Mouse (Mus musculus) NIH3T3 (cell line): Measurements from ENCODE around the gene Spock1.

Source experiments
- DNase-seq: peaks from one replicate; pipeline ENCODE4 v3.0.0-alpha.2; 2012; ENCODE audit warnings: low read depth

Spock1 gene

DNA sequence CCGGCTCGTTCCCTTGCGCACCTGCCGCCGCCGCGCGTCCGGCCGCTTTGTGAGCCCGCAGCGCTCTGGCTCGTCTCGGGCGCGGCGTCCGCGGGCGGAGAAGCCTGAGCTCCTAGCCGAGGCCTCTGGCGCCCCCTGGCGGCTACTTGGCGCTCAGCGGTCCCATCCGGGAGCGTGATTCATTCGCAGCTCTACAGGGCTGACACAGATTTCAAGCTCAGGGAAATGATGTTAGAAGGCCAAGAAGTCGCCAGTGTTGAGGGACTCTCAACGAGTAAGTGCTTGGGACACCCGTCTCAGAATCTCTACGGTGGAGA is at the start of gene Spock1:
Gene Spock1, minus strand, starts transcription at position 67 of the 317 bp plus-strand sequence.
- DNase-seq, result no peak

DNA sequence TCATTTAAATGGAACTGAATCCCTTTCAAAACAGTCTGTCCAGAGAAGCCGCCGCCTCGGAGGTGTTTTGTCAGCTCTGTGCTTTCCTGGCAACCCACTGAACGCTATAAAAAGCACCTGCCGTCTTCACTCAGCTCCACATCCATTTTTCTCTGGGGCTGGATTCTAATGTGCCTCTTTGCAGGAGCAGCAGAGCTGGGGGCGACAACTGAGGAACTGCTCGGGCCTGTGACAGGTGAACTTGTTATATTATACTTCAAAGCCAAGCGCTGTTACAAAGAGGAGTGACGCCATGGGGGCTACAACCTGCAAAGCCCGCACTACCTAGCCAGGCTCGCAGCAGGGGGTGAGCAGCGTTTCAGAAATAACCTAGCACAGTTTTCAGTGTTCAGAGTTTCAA is 42.0 kb upstream of the Spock1 start:
- DNase-seq, result no peak

DNA sequence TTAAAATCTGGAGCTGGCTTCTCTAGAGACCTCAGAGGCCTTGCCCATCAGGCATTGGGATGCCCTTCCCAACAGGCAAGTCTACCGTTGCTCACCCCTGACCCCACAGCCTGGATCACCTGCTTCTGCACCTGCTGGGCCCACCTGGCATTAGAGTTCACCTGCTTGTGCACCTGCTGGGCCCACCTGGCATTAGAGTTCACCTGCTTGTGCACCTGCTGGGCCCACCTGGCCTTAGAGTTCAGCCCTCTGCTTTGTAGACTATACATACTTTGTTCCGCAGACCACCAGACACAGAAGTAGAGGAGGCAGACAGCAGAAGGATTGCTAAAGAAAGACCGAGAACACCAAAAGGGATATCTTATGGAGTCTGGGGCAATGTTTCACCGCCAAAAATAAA is 41.4 kb upstream of the Spock1 start:
- DNase-seq, result no peak

DNA sequence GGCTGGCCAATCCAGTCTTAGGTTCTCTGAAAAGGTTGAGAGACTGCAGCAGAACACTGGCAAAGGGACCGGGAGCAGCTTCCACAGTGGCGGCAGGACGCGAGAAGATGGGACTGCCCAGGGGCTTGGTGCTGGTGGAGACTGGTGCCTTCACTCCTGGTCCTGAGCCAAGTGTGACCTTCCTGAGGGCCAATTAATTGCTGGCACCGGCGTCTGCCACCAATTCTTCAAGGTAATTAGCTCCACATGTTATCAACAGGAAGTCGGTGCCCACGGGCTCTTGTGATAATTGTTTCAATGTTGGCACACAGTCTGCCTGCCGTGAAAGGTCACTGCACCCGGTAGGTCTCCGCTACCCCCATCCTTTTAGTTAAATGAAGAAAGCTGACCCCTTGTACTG is 37.1 kb upstream of the Spock1 start:
- no peak for DNase-seq

DNA sequence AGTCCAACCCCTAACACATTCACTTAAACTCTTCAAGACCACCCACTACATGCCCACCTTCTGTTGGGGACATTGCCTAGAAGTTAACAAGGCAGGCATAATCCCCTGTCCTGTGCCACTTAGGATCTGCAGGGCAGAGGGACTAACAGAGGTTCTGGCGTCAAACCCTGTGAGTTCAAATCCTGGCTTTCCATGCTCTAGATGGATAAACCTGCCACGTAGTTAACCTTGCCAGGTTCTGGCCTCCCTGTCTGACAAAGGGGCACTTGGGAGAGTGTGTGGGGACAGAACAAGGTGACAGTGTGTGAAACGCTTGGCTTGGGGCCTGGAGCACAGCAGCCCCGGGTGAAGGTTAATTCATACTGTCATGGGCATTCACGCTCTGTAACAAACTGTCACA is 36.3 kb upstream of the Spock1 start:
- no peak for DNase-seq

DNA sequence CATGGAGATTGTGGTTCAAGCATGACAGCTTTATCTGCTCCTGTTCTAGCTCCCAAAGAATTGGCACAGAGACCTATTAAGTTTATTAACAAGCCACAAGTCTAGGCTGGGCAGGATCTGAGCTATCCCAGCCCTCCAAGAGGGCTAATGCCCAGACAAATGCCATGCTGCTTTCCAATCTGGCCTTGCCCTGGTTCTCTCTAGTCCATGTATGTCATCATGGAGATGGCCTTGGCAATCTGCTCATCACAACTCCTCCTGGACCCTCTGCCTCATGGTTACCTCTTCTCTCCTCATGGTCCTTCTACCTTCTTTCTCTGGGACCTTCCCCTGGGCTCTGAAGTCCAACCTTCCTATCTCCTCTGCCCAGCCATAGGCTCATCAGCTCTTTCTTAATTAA is 35.8 kb upstream of the Spock1 start:
- DNase-seq, result no peak

DNA sequence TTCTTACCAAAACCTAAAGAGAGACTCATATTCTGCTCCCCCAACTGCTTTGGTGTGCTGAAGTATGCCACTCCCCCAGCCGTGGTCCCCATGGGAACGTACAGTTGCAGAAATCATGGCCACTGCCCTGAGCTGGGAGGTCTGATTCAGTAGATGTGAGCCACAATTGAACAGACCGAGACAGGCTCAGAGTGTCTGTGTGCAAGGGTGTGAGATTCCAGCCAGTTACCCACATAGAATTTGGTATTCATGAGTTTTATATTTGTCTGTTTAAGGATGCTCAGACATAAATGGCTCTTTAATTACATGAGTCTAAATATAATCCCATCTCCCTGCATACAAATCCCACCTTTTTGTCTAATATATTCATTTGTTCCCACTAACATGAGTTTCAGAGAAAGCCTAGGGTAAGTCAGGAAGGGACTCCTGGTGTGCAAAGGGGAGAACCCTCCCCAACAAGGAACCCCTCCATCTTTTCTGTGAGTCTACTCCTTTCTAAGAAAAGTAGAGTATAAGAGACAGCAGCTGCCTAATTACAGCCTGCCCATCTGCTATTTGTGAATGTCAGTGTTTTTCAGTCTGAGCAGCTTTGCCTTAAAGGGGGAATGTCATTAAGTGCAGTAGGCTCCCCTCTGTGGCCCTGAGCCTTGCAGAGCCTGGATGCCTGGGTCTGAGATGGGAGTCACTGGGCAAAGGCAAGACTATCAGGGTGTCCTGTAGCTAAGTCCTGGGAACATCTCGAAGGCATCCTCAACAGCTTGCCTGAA is 29.5 kb upstream of the Spock1 start:
- no peak for DNase-seq

DNA sequence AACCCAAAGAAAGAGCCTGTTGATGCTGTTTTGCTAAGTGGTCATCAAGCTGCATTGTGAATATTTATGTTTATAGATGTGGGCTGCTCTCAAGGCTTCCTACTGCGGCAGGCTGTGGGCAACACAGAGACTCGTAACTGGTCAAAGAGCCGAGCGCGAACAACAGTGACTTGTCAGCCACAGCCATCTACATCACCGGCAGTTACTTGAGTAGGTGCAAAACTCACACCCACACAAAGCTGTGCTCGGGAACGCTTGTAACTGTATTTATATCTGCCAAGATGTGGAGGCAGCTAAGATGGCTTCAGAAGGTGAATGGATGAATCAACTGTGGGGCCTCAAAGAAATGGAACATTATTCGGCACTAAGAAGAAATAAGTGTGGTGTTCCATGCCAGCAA is 23.9 kb upstream of the Spock1 start:
- no peak for DNase-seq

DNA sequence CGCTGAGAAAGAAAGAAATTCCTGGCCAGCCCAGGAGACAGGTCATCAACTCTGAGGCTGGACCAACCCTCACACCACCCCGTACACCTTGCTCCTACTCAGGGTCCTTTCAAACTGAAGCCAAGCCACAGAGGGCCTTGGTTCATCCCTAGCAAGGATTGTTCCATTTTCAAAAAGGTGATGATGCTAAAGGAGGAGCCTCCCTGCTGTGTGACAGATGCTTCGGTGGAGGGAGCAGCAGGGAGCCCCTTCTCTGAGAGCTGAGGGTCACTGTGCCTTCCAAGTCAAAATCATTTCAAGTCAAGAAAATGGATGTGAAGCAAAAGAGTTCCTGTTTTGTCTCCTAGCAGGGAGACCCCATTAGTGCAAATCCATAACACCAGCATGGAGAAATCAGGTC is 23.2 kb upstream of the Spock1 start:
- no peak for DNase-seq

DNA sequence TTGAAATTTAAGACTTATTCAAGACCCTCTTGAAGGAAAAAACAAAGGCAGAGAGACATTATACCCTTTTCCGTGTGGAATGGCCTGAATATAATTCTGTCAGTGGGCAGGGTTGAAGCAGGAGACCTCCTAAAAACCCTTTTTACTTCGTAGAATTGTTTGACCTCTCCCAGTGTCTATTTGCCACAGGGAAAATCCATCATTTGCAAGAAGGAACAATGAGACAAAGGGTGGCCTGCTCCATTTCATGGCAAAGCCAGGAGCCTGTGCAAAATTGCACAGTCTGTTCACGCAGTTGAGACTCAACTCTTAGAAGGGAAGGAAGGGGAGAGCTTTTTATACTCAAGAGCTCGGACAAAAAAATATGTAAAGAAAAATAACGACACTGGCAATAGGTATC is 22.6 kb upstream of the Spock1 start:
- no peak for DNase-seq

DNA sequence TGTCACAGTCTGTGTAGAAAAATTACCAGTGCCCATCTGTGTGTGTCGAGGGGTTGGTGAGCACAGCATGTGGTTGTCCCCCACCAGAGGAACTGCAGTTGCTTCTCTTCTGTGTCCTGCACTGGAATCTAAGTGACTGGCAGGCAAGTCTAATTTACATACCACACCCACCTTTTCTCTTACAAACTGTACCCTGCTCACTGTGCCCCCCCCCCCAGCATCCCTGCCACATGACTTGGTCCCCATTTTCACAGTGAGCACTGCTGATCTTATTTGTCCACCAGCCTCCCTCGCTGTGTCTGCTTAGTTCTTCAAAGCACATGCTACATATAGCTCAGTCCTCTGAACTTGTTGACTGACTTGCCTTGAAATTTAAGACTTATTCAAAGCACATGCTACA is 22.2 kb upstream of the Spock1 start:
- DNase-seq, result no peak

DNA sequence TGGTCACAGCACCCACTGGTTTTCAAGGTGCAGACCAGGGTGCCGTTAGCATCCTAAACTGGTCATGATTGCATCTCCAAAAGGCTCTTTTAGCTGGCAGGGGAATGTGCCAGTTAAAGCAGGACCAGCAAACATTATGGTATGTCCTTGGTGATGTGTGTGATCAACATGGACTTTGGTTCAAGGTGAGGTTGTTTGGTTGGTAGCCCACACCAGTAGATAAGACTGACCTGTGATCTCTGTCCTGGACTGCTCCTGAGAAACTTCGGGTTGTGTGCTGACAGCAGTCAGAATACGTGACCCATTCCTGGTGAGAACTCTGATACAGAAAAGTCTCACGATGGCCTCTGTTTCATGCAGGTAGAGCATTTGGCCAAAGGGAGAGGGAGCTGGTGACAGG is 11.8 kb upstream of the Spock1 start:
- no peak for DNase-seq

DNA sequence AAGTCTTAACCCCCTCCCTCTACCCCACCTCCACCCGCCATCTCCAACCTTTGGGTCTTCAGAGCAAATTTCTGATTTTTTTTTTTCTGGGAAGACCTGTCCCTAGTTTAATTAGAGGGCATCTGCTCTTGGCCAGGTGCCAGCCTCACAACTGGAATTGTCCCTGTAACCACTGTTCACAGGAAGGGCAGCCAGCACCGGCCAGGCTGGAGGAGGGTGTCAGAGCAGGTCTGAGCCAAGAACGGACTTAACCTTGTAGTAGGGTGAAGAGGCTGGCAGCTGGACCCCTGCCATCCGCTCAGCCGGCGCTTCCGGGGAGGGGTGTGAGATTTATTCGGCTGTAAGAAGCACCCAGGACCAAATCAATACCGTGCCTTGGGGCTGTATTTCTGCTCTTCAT is 3.0 kb upstream of the Spock1 start:
- no peak for DNase-seq

DNA sequence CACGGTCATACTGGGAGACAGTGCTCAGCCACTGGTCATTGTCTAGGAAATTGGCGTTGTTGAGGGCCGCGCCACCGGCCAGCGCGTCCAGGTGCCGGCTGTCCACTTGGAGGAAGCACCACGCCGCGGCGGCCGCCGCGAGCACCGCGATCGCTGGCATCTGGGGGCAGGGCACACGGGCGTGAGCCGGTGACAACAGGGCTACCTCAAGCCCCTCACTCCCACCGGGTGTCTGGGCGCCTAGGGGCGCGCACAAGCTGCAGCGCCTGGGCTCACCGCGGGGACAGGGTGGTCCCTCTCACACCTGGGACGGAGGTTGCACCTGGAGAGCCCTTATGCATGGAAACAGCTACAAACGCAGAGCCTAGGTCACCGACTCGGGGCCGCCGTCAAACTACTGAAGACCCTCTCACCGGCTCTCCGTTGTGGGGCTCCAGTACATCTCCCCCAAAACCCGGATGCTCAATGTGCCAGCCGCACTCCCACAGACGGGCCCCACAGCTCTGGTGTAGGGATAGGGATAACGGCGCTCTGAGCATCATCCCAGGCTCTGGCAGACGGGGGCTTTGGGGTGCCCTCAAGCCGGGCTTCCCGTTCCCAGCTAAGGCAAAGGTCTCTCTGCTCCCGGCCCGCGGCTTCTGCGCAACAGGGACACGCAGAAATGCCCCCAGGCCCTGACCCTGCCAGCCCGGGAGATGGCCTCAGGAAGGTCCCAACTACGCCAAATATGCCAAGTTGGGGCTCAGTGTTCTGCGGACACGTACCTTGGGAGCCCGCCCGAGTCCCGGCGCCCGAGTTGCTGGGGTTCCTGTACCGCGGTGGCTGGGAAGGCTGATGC is 485 bp downstream of the Spock1 start:
- no peak for DNase-seq

DNA sequence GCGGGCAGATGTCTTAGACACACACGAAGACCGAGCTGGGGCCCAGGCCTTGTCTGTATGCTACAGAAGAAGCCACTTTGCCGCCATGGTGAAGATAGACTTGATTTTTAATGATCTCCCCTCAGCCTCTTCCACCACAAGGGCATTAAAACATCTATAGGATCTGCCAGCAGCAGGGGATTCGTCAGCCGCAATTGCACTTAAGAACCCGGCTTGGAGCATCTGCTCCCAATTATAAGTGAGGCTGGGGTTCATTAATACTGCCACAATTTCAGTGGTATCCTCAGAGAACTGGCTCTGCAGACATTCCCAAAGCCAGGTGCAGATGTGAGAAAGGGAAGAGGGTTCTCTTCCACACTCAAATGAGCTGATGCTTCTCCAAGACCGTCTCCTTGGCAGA is 13.5 kb downstream of the Spock1 start:
- DNase-seq, result no peak

DNA sequence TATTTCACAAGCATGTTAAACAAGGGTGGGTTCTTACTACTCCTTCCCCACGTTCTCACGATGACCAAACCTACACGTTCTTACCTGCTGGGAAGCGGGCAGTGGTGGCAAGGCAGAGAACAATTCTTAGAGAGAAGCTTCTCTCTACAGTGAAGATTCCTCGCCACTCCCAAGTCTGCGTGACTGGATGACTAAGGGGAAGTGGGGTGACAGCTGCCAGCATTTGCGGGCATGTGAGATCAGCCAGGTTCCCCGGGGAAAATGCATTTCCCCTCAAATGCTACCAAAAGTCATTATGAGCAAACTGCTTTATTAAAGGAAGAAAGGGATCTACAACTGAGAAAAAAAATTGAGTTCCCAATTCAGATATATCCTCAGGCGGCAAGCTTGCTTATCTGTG is 18.4 kb downstream of the Spock1 start:
- no peak for DNase-seq

DNA sequence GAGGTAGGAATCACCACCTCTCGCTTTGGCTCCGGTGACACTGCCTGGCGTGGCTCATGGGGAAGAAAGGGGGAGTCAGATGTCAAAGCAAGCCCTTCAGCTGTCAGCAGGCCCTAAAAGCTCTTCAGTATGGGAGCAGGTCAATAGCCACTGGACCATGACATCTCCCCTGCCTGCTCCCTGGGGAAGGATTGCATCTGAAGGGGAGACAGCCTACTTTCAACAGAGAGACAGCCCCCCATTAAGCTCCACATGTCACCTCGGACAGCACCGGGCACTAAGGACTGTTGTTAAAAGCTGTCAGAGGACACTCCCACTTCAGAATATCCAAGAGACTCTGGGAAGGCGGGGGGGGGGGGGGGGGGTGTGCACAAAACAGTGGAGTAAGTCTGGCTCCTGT is 19.1 kb downstream of the Spock1 start:
- DNase-seq, result no peak

DNA sequence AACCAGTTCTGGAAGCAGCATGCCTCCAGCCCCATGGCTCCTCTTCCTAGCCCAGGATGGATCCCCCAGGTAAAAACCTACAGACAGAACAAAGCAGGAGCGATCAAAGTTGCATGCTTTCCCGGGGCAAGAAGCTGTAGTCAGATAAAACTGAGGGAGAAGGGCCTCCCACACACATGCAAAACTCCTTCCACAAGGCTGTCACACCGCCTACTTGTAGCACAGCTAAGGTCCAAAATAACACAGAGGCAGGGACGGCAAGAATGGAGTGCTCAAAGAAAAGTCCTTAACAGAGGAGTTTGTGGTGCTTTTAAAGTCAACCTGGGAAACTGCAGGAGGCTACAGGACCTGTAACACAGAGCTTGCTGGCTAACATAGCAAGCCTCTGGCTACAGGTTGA is 28.3 kb downstream of the Spock1 start:
- no peak for DNase-seq

DNA sequence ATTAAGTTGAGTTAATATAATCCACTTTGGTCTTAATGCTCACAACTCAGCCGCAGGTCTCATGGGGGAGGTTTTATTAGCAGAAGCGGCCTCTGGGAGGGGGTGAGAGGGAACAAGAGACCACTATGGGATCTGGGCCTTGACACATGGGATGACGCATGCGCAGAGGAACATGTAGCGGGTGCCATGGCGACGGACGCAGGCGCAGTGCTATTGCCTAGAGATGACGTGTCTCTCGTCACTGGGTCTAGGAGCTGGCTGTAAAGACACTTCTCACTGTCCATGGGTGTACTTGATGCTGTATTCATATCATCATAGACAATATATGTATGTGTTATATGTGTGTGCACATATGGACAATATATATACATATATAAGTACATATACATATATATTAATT is 29.3 kb downstream of the Spock1 start:
- no peak for DNase-seq

DNA sequence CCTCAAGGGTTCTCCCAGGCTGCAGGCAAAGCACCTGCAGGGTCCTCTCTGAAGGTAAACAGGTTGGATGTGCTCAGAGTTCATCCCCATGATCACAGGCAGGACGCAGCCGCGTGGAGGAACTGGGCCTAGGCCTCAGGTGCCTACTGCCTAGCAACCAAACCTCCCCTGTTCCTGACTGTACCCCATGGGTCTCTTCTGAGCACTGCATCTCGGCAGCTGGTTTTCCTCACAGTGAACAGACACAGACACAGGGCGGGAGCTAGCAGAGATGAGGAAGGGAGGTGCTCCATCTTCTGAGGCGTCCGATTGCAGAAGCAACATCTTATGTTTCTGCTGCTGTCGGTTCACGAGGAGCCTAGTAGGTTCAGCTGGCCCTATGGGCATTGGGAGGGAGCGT is 30.4 kb downstream of the Spock1 start:
- no peak for DNase-seq

DNA sequence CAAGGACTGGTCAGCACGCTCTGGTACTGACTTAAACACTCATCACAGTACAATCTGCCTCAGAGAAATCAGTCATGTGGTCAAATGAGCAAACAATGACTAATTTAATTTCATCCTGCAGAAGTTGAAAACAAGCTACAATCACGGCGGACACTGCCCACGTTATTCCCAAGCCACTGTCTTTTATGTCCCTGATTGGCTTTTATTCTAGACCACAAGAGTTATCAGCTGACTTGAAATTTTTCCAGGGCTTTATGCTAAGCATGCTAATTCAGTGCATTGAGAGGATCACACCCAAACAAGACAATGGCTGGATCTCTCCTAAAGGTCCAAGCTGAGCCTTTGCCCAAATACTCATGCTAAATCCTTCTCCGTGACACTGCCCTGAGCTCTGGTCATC is 31.2 kb downstream of the Spock1 start:
- no peak for DNase-seq

DNA sequence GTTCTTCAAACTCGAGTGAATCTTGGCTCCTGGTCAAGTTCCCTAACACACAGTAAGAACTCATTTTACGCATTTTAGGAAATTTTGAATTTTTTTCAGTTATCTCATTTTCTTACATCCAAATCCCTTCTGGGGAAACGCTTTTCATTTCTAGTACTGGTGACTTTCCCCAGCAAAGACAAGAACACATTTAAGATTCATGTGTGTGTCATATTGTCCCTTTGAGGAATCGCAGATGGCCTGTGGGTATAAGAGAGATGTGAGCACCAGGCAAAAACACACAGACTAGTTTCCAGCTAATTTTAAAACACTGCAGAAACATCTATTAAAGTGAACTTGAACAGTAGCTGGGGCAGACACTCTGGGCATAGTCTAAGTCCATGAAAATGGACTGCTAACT is 38.1 kb downstream of the Spock1 start:
- no peak for DNase-seq

DNA sequence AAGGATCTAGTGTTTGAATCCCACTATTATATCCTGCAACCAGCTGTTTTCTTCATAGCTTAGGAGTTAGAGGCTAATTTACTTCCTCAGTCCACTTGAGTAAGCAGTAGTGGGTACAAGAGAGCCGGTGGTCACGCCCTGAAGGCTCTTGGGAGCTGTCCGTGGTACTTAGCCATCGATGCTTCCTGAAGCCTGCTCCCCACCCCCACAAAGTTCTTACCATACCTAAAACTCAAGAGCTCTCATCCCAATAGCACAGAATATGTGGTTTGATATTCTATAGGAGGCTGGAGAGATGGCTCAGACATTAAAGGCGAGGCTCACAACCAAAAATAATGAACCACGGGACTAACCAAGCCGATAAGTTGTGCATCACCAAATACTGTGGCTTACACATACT is 40.5 kb downstream of the Spock1 start:
- peak; percentile 28 for DNase-seq

DNA sequence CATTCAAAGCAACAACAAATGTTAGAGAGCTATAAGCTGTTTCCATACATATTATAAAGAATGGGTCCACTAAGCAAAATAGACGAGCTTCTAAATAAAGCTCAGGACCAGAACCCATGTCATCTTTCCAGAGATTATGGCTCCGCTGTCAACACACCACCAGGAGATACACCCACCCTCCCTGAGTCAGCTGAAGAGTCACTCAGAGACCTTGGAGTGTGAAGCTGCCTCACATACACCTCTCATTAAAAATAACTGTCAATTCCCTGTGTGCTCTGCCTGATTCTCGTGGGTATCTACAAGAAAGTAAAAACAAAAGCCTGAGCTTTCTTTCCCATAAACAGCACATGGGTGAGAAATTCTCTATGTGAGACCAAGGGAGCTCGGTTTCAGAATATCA is 43.1 kb downstream of the Spock1 start:
- no peak for DNase-seq
